8 mouse cellular contexts compared by ENCODE assay signal in genomic region chr19:3323201-3323621, GRCm38 (mm10). TPM values are rescaled to one million over a fixed set of nuclear protein-coding genes. Genes with fewer than 3 reads are reported as not detected.
DNase-seq lines count a peak whose midpoint lies in the region; ATAC-seq lines count a peak whose summit lies in the region.

No protein-coding gene starts in this region.

- peak overlapping the region; percentile 56 for H3K4me3 ChIP-seq in hindbrain, embryonic 10.5 days

- DNase-seq in NIH3T3 (ENCODE audit: low read depth) = peak; percentile 96
- DNase-seq in cerebellum, adult 9-11 months = peak; percentile 26
- peak; percentile 79 for DNase-seq in hindbrain, embryonic 10.5 days (ENCODE audit: low spot score)
- DNase-seq in layer of hippocampus, postnatal 14 days (ENCODE audit: low spot score in 2 of 2) = peak; percentile 62
- peak; percentile 92 to 93 for DNase-seq in lung, postnatal 4 days
- DNase-seq in retina, postnatal 1 day = peak; percentile 84
- DNase-seq in urinary bladder, adult 2 months (ENCODE audit: low spot score) = peak; percentile 91

- peak; percentile 76 for ATAC-seq in frontal cortex, adult (ENCODE audit: low TSS enrichment)

- under 1% methylated on average over 47 of the region's 47 CpGs for WGBS in hindbrain, embryonic 10.5 days

- H3K4me1 ChIP-seq in hindbrain, embryonic 10.5 days (replicated peaks) = peaks cover 49% of the 10 kb centered on the region

- peak overlapping the region; percentile 62 for H3K27ac ChIP-seq in hindbrain, embryonic 10.5 days

- no peaks in the 10 kb centered on the region for H3K36me3 ChIP-seq in hindbrain, embryonic 10.5 days

- H3K27me3 ChIP-seq in hindbrain, embryonic 10.5 days (ENCODE audit: insufficient read depth, poor library complexity, severe bottlenecking) = peaks cover 75% of the 10 kb centered on the region

- H3K9me3 ChIP-seq in hindbrain, embryonic 10.5 days = peaks cover 5% of the 10 kb centered on the region; the same call in 1 of the 2 replicates

RNA-seq across cellular contexts. Expression of gene Cpt1a, which starts 1.1 kb away (rescaled TPM):
- polyA plus RNA-seq in hindbrain, embryonic 10.5 days (2016; fragmentation: Nextera tagmentation; extraction: Ambion mirVana) = 3.6 and 5.6 TPM in 2 replicates
- total RNA-seq in layer of hippocampus, postnatal 14 days (2021) = 10 to 100 TPM; 29.1 to 34.5 TPM
- polyA plus RNA-seq in urinary bladder, adult 2 months (2012; rRNA removed) = 61.6 and 67.1 TPM in 2 replicates

RNA-seq across cellular contexts. Expression of gene Ighmbp2, which starts 40.4 kb away (rescaled TPM):
- 10.9 and 11.2 TPM in 2 replicates for polyA plus RNA-seq in hindbrain, embryonic 10.5 days (2016; fragmentation: Nextera tagmentation; extraction: Ambion mirVana)
- total RNA-seq in layer of hippocampus, postnatal 14 days (2021) = 10 to 100 TPM; 10.1 to 10.3 TPM
- polyA plus RNA-seq in urinary bladder, adult 2 months (2012; rRNA removed) = 5.8 and 7.0 TPM in 2 replicates

RNA-seq across cellular contexts. Expression of gene Mrpl21, which starts 40.5 kb away (rescaled TPM):
- polyA plus RNA-seq in hindbrain, embryonic 10.5 days (2016; fragmentation: Nextera tagmentation; extraction: Ambion mirVana) = 126 and 128 TPM in 2 replicates
- 10 to 100 TPM; 52.2 to 57.4 TPM for total RNA-seq in layer of hippocampus, postnatal 14 days (2021)
- polyA plus RNA-seq in urinary bladder, adult 2 months (2012; rRNA removed) = 43.3 and 55.7 TPM in 2 replicates

Comparison
In these comparisons a context has a peak if more than half of its experiments do, and no peak if none do; other contexts are left out.
1. Peak in every context shown above with its lines: DNase-seq, ATAC-seq, H3K4me3 ChIP-seq and H3K27ac ChIP-seq.
2. DNase-seq: peak in every context shown above with its lines; median percentile 96 in NIH3T3; 92 in lung, postnatal 4 days; 91 in urinary bladder, adult 2 months; 84 in retina, postnatal 1 day; 79 in hindbrain, embryonic 10.5 days; 62 in layer of hippocampus, postnatal 14 days; 26 in cerebellum, adult 9-11 months.